Mouse (Mus musculus) heart, postnatal 0 days (tissue): Measurements from ENCODE around the gene Stk35. TPM values are rescaled to one million over a fixed set of nuclear protein-coding genes. Genes with fewer than 3 reads are reported as not detected.

ENCODE experiments used
- ATAC-seq: fragments of 200-750 bp; cut with Nextera tagmentation; 2 replicates; pipeline ENCODE4 v1.8.0; 2017; ENCODE audit warnings: low read depth, moderate number of reproducible peaks, moderate library complexity; ENCODE audit not compliant: insufficient read depth
- DNase-seq: peaks from one replicate; pipeline ENCODE4 v3.0.0-alpha.2; 2016; ENCODE audit warnings: low spot score
- H3K27ac ChIP-seq: fragments of 300-500 bp; sonication (generic); 2 replicates; pipeline ENCODE4 v1.5.1; 2014; ENCODE audit warnings: low read depth, mild to moderate bottlenecking
- H3K27me3 ChIP-seq: fragments of 300-500 bp; sonication (generic); 2 replicates; pipeline ENCODE4 v1.6.1; 2014; ENCODE audit warnings: low read length, mixed read lengths; ENCODE audit not compliant: control insufficient read depth, insufficient read depth
- H3K36me3 ChIP-seq: fragments of 300-500 bp; sonication (generic); replicated peaks from 2 replicates; pipeline ENCODE4 v1.6.1; 2014; ENCODE audit warnings: low read length, mixed read lengths; ENCODE audit not compliant: control insufficient read depth, insufficient read depth
- H3K4me1 ChIP-seq: fragments of 300-500 bp; sonication (generic); 2 replicates; pipeline ENCODE4 v1.6.1; 2014; ENCODE audit warnings: antibody characterized with exemption; ENCODE audit not compliant: control insufficient read depth, insufficient read depth
- H3K4me2 ChIP-seq: fragments of 300-500 bp; sonication (generic); 2 replicates; pipeline ENCODE4 v1.6.1; 2014; ENCODE audit warnings: low read depth, mild to moderate bottlenecking, low read length, moderate library complexity
- H3K4me3 ChIP-seq: fragments of 300-500 bp; sonication (generic); 2 replicates; pipeline ENCODE4 v1.5.1; 2014; ENCODE audit warnings: low read depth, low read length
- H3K9ac ChIP-seq: fragments of 300-500 bp; sonication (generic); replicated peaks from 2 replicates; pipeline ENCODE4 v1.6.1; 2014; ENCODE audit warnings: low read depth, low read length, mixed read lengths
- H3K9me3 ChIP-seq: fragments of 300-500 bp; sonication (generic); replicated peaks from 2 replicates; pipeline ENCODE4 v1.6.1; 2016; ENCODE audit warnings: low read length; ENCODE audit not compliant: control insufficient read depth
- CTCF ChIP-seq: IDR thresholded peaks from 2 replicates; pipeline ENCODE4 v1.5.1; 2016; ENCODE audit warnings: antibody characterized with exemption, control low read depth, low read depth
- EP300 ChIP-seq: IDR thresholded peaks from 2 replicates; pipeline ENCODE4 v1.6.1; 2016; ENCODE audit warnings: antibody characterized with exemption, low read depth
- WGBS: fragments of 180-500 bp; shearing (Covaris S2); extraction: QIAGEN DNeasy Blood & Tissue Kit; methylation state at CpG from one replicate; pipeline ENCODE4 v1.1.7; 2014; 5-methylcytosine and 5-hydroxymethylcytosine counted together
- polyA plus RNA-seq: library from polyadenylated mRNA; unstranded; fragments of >200 nt; fragmentation: Nextera tagmentation; extraction: Ambion mirVana; gene quantifications from 2 replicates; pipeline ENCODE4 v1.2.1, GENCODE M21; 2015
- total RNA-seq: library from RNA; depleted of rRNA; stranded (reverse); fragments of >200 nt; gene quantifications from 2 replicates; pipeline ENCODE4 v1.2.3, GENCODE M21; 2014; ENCODE audit warnings: low replicate concordance

Gene Stk35
- total and polyA plus RNA-seq, 2 experiments from 2014 or later = 4.7 to 11.1 TPM

- ATAC-seq = peak; percentile 73
- Histone ChIP-seq H3K27ac (peak overlapping the region; percentile 97), H3K27me3 (no peaks in the 10 kb centered on the region), H3K4me1 (peaks cover 38% of the 10 kb centered on the region), H3K9me3 (no peaks in the 10 kb centered on the region), H3K4me3 (peak overlapping the region; percentile 90), H3K36me3 (no peaks in the 10 kb centered on the region; the same call in none of the 2 replicates), H3K9ac (peak overlapping the region; percentile 87), H3K4me2 (peak overlapping the region; percentile 95)
- peak; percentile 83 for DNase-seq
- WGBS = under 1% methylated on average over 71 of the region's 73 CpGs
- TF ChIP-seq CTCF (no peak), EP300 (peak; percentile 84)
Observed at GRCm38 (mm10) chr2:129801231-129802029, 1.1 kb downstream of the Stk35 start.

- Histone ChIP-seq H3K9me3 (no peaks in the 10 kb centered on the region), H3K4me1 (peaks cover 49% of the 10 kb centered on the region), H3K4me2 (no peak overlapping the region), H3K27me3 (no peaks in the 10 kb centered on the region), H3K4me3 (no peak overlapping the region), H3K9ac (no peak overlapping the region), H3K36me3 (peaks cover 11% of the 10 kb centered on the region), H3K27ac (peak overlapping the region; percentile 15; the same call in 1 of the 2 replicates)
- ATAC-seq (no peak), DNase-seq (peak; percentile 18)
- TF ChIP-seq CTCF (no peak), EP300 (no peak)
- 62% methylated on average over 4 of the region's 4 CpGs for WGBS
Observed at GRCm38 (mm10) chr2:129805486-129805885, 5.2 kb downstream of the Stk35 start.

- Histone ChIP-seq H3K36me3 (peaks cover 21% of the 10 kb centered on the region), H3K27me3 (no peaks in the 10 kb centered on the region), H3K4me1 (peaks cover 49% of the 10 kb centered on the region), H3K4me2 (no peak overlapping the region), H3K9me3 (no peaks in the 10 kb centered on the region), H3K27ac (no peak overlapping the region), H3K4me3 (no peak overlapping the region), H3K9ac (no peak overlapping the region)
- WGBS = 53% methylated on average over 2 of the region's 2 CpGs
- no peak for TF ChIP-seq EP300
- no peak for TF ChIP-seq CTCF
- ATAC-seq (no peak), DNase-seq (peak; percentile 2)
Observed at GRCm38 (mm10) chr2:129806486-129806885, 6.2 kb downstream of the Stk35 start.

- Histone ChIP-seq H3K27ac (no peak overlapping the region), H3K4me3 (no peak overlapping the region), H3K27me3 (no peaks in the 10 kb centered on the region), H3K4me2 (no peak overlapping the region), H3K9ac (no peak overlapping the region), H3K9me3 (no peaks in the 10 kb centered on the region), H3K36me3 (peaks cover 43% of the 10 kb centered on the region), H3K4me1 (peaks cover 47% of the 10 kb centered on the region)
- DNase-seq (no peak), ATAC-seq (no peak)
- 92% methylated on average over 7 of the region's 7 CpGs for WGBS
- TF ChIP-seq EP300 = no peak
- 0 out of 2 replicates have a peak, but pooled peaks have one; percentile 2 for TF ChIP-seq CTCF
Observed at GRCm38 (mm10) chr2:129810563-129810962, 10.2 kb downstream of the Stk35 start.

- ATAC-seq = no peak
- no peak overlapping the region for H3K27ac ChIP-seq
- H3K4me3 ChIP-seq = no peak overlapping the region
- H3K4me2 ChIP-seq = no peak overlapping the region
- no peaks in the 10 kb centered on the region for H3K27me3 ChIP-seq
- peaks cover 38% of the 10 kb centered on the region for H3K36me3 ChIP-seq
- WGBS = 85% methylated on average over 3 of the region's 3 CpGs
- TF ChIP-seq EP300 (no peak), CTCF (no peak)
- DNase-seq = no peak
- peaks cover 53% of the 10 kb centered on the region for H3K4me1 ChIP-seq
- no peaks in the 10 kb centered on the region for H3K9me3 ChIP-seq
- H3K9ac ChIP-seq = no peak overlapping the region
Observed at GRCm38 (mm10) chr2:129814033-129814432, 13.7 kb downstream of the Stk35 start.
